Mouse (Mus musculus) heart, embryonic 11.5 days (tissue): ENCODE results near the gene Actl9. TPM values are rescaled to one million over a fixed set of nuclear protein-coding genes. Genes with fewer than 3 reads are reported as not detected.

Source experiments
- ATAC-seq: fragments of 200-750 bp; cut with Nextera tagmentation; replicated peaks from 2 replicates; pipeline ENCODE4 v1.8.0; 2017; ENCODE audit warnings: moderate library complexity; ENCODE audit not compliant: insufficient number of reproducible peaks, low FRiP score, low TSS enrichment
- H3K27ac ChIP-seq: fragments of 300-500 bp; sonication (generic); 2 replicates; pipeline ENCODE4 v1.5.1; 2014; ENCODE audit warnings: mild to moderate bottlenecking, low read depth, low read length
- H3K27me3 ChIP-seq: fragments of 300-500 bp; sonication (generic); 2 replicates; pipeline ENCODE4 v1.6.1; 2014; ENCODE audit warnings: mild to moderate bottlenecking, low read length, mixed read lengths; ENCODE audit not compliant: control insufficient read depth, insufficient read depth
- H3K36me3 ChIP-seq: fragments of 300-500 bp; sonication (generic); 2 replicates; pipeline ENCODE4 v1.6.1; 2014; ENCODE audit warnings: mild to moderate bottlenecking, low read length, moderate library complexity, mixed read lengths; ENCODE audit not compliant: control insufficient read depth, insufficient read depth
- H3K4me1 ChIP-seq: fragments of 300-500 bp; sonication (generic); 2 replicates; pipeline ENCODE4 v1.6.1; 2014; ENCODE audit warnings: low read length; ENCODE audit not compliant: control insufficient read depth, insufficient read depth
- H3K4me2 ChIP-seq: fragments of 300-500 bp; sonication (generic); 2 replicates; pipeline ENCODE4 v1.6.1; 2014; ENCODE audit warnings: mild to moderate bottlenecking, moderate library complexity
- H3K4me3 ChIP-seq: fragments of 300-500 bp; sonication (generic); 2 replicates; pipeline ENCODE4 v1.5.1; 2014; ENCODE audit warnings: low read depth, low read length
- H3K9ac ChIP-seq: fragments of 300-500 bp; sonication (generic); 2 replicates; pipeline ENCODE4 v1.6.1; 2014; ENCODE audit warnings: mild to moderate bottlenecking, low read depth, low read length, moderate library complexity
- H3K9me3 ChIP-seq: fragments of 300-500 bp; sonication (generic); replicated peaks from 2 replicates; pipeline ENCODE4 v1.6.1; 2016; ENCODE audit warnings: low read length; ENCODE audit not compliant: control insufficient read depth
- WGBS: fragments of 180-500 bp; shearing (Covaris S2); extraction: QIAGEN DNeasy Blood & Tissue Kit; methylation state at CpG from one replicate; pipeline ENCODE4 v1.1.7; 2014; ENCODE audit not compliant: insufficient replicate concordance; 5-methylcytosine and 5-hydroxymethylcytosine counted together
- polyA plus RNA-seq: library from polyadenylated mRNA; unstranded; fragments of >200 nt; fragmentation: Nextera tagmentation; extraction: Ambion mirVana; gene quantifications from 2 replicates; pipeline ENCODE4 v1.2.1, GENCODE M21; 2014

Actl9 gene
- polyA plus RNA-seq, 1 experiment from 2014 or later: not detected

DNA sequence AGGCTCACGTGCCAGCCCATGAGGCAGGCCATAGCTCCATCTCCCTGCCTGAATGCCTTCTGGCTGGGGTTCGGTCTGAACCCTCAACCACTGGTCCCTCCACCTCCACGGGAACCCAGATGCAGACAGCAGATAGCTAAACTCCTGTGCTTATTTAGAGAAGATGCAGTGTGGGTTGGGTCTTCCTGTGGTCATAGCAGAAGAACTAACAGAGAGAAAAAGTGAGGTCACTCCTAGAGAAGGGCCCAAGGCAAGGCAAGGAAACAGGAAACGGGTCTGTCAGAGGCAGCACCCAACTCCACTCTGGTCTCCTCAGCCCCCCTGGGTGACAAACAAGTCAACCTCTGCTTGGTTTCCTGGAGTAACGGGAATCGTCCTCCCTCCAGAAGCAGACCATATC is 38.5 kb downstream of the Actl9 start:
- ATAC-seq: no peak
- Histone ChIP-seq H3K27ac (no peak overlapping the region), H3K4me1 (no peaks in the 10 kb centered on the region), H3K4me3 (no peak overlapping the region), H3K9ac (no peak overlapping the region), H3K9me3 (no peaks in the 10 kb centered on the region), H3K36me3 (no peaks in the 10 kb centered on the region), H3K4me2 (no peak overlapping the region), H3K27me3 (no peaks in the 10 kb centered on the region)
- WGBS: 42% methylated on average over 6 of the region's 6 CpGs

Other genes with a start within 250 kb of the Actl9 start
- gene Olfr239, start 241.6 kb upstream of the Actl9 start, polyA plus RNA-seq: not detected in 2 replicates
- gene Olfr1564, start 211.2 kb upstream of the Actl9 start, polyA plus RNA-seq: not detected in 2 replicates
- gene Zfp955a, start 177.8 kb upstream of the Actl9 start, polyA plus RNA-seq: 12.0 and 14.3 TPM in 2 replicates
- gene Olfr63, start 168.2 kb upstream of the Actl9 start, polyA plus RNA-seq: 0.03 TPM in 1 of 2 replicates, not detected in the other
- gene Zfp955b, start 143.4 kb upstream of the Actl9 start, polyA plus RNA-seq: 6.1 and 6.8 TPM in 2 replicates
- gene Zfp81, start 74.0 kb upstream of the Actl9 start, polyA plus RNA-seq: 7.8 and 10.8 TPM in 2 replicates
- 10.1 and 10.4 TPM in 2 replicates for gene Zfp101, start 38.3 kb upstream of the Actl9 start, polyA plus RNA-seq
- gene Adamts10, start 91.3 kb downstream of the Actl9 start, polyA plus RNA-seq: 36.4 and 41.9 TPM in 2 replicates
- 0.82 and 1.0 TPM in 2 replicates for gene Myo1f, start 122.8 kb downstream of the Actl9 start, polyA plus RNA-seq
- gene Zfp414, start 196.2 kb downstream of the Actl9 start, polyA plus RNA-seq: 56.4 and 59.9 TPM in 2 replicates
- gene Pram1, start 205.2 kb downstream of the Actl9 start, polyA plus RNA-seq: 0.43 and 0.62 TPM in 2 replicates